Mouse (Mus musculus) megakaryocyte, adult 5-6 weeks (primary cell): Measurements from ENCODE around the gene Lhx2. TPM values are rescaled to one million over a fixed set of nuclear protein-coding genes. Genes with fewer than 3 reads are reported as not detected.

Experiments
- ATAC-seq: 2 replicates; pipeline ENCODE4 v1.8.0; 2016; ENCODE audit warnings: mild to moderate bottlenecking, inconsistent platforms; ENCODE audit not compliant: poor library complexity, severe bottlenecking
- total RNA-seq, 2 experiments: library from RNA; stranded (forward) in 1 of 2; stranded (reverse) in 1 of 2; fragments of 153-499, 151-499 nt in 1 of 2; fragments of 221-1000, 200-1000 nt in 1 of 2; gene quantifications; 2 replicates each; pipeline versions ENCODE4 v1.2.3 to v1.2.4; 2015 to 2017

Gene Lhx2
- total RNA-seq, 2 experiments from 2014 or later, result 0.18 TPM; not detected in 1

DNA sequence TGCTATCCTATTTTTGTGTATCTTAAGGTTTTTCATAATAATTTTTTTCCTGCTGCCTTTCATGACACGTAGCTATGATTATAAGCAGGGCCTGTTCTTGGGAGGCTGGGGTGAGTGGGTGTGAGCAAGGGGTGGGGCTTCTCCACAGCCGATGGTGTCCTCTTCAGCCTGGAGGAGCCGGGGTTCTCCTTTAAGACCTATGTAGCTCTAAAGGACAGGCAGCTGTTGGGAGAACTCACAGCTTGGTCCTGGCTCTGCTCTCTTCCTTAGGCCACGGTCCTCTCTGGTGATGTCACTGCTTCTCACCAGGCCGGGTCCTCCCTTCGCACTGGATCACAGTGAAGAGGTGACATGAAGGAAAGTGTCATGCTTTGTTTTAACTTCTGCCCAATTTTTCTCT, 58.8 kb downstream of the Lhx2 start:
- ATAC-seq, result no peak

DNA sequence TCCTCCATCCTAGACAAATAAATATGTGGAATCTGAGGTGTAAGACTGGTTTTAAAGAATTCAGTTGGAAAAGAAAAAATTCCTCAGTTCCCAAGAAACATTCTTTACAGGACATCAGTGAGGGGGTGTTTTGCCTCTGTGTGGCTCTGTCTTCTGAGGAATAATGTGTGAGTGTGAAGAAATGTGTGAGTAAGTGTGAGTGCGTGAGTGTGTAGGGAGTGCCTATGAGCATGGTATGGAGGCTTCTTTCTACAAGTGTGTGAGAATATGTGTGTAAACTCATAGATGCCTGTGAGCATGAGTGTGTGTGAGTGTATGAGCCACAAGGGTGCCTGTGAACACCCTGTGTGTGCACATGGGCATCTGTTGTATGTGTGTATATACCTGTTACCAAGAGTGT, 63.5 kb downstream of the Lhx2 start:
- ATAC-seq, result no peak

DNA sequence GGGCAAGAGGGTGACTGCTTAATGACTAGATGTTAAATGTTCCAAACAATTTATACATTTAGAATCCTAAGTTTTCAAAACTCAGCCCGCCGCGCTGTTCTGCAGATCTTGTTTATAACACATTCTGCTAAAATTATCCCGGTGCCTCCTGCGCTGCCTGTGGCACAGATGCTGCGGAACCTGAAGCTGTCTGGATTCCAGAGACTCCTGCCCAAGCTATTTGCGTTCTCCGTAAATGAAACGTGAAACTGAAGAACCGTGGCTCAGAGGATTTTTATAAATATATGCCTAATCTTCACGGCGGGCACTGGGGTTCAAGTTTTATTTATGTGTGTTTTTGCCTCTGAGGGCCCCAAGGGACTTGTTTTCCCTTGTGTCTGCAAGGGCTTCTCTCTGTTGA, 64.2 kb downstream of the Lhx2 start:
- ATAC-seq, result no peak

DNA sequence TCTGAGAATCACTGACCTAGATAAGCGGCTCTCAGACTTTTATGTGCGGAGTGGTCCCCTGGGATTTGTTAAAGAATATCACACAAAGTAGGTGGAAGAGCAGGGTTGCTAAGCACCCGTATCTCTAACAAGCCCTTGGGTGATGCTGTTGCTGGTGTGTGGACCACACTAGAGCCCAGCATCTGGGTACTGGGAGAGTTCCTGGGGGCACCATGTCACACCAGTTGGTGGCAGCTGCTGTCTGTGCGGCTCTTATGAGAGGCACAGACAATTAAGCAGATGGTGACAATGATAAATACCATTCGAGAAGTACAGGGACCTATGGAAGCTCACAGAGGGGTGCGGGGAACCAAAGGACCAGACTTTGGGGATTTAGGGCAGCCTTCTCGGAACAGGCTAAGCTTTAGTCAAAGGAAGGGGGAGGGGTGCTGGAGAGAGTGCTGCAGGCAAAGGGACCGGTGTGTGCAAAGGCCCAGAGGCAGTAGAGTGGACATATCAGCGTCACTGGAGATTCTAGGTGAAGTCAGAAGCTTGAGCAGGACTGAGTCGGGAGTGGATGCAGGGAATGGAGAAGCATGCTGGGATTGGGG, 65.0 kb downstream of the Lhx2 start:
- no peak for ATAC-seq

DNA sequence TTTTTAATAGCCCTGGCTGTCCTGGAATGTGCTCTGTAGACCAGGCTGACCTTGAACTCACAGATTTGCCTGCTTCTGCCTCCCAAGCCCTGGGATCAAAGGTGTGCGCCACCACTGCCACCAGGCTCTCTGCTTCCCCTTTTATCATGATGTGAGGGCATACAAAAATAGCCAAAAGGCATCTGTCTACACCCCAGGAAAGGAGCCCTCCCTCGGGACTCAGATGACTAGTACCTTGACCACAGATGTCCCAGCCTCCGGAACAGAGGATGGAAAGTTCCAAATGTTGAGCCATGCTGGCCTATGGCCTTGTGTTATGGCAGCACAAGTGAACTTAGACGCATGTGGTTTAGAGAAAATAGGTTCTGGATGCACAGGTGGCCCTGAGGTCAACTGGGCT, 66.3 kb downstream of the Lhx2 start:
- ATAC-seq, result no peak

DNA sequence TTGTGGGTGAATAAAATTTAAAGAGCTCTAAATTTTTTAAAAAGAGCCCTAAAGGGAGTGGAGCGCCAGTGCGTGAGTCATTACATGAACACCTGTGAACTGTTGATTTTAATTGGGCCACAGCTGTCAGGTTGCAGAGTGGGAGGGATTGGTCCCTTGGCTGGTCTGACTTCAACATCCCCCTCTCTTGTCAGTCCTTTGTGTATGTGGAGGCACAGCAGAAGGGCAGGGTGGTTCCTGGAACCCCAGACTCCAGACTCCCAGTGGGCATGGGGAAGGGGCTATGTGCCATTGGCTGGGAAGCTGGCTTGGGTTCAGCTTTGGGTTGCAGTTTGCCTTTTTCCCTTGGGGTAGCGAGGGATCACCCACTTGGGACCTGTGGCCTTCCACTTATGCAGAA, 70.2 kb downstream of the Lhx2 start:
- ATAC-seq, result no peak

DNA sequence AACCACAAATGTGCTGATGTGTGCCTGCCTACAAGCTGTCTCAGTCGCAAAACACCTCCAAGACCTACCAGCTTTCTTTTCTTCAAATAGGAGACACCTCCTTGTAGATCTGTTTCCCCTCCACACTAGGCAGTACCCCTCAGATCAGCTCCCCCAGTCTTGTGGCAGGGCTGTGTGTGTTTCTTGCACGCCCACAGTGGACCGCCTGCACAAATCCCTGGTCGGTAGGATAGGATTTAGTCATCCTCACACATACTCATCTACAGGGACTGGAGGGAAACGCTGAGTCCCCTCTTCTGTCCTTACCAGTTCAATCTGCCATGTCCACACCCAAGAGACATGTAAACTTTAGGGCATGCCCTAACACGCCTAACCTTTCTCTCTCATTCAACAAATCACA, 71.1 kb downstream of the Lhx2 start:
- ATAC-seq, result no peak

DNA sequence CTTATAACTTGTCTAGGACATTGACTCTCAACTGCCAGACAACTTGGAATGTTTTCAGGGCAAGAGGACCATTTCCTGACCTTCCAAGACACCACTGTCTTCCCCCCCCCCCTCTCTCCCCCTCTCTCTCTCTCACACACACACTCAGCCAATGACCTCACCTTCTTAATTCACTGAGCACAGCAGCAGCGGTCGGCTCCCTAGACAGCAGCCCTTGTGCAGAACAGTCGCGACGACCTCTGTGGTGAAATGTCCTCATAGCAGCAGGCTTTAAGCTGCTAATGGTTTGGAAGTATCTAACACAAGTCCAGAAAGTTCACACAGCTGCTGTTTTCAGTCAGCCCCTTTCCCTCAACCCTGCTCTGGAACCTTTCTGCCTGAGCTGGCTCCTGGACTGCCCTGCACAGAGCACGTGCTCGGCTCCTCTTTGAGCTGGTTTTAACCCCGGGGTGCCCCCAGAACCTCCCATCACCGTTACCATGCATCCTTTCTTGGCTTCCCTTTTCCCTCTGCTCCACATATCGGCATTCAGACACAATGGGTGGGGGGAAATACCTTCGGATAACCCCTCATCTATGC, 73.6 kb downstream of the Lhx2 start:
- ATAC-seq, result no peak

DNA sequence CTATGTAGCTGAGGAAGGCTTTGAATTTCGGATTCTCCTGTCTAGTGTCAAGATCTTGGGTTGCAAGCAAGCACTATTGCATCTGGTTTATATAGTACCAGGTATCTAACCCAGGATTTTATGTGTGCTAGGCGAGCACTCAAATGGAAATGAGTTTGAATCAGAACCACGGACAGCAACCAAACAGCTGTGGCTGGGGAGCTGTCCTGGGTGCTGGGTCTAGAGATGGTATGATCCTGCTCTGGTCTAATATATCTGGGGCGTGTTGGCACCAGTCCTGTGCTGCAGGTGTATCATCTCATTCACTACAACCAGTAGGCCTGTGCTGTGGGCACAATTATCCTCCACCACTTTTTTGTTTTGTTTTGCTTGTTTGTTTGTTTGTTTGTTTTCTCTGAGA, 78.9 kb downstream of the Lhx2 start:
- no peak for ATAC-seq

Other genes with a start within 250 kb of the Lhx2 start
- gene Dennd1a, start 51.9 kb upstream of the Lhx2 start, total RNA-seq (2015), result 32.1 and 36.8 TPM in 2 replicates
- 31.9 and 35.0 TPM in 2 replicates for gene Dennd1a, start 51.9 kb upstream of the Lhx2 start, total RNA-seq (2017)
- 4.1 and 6.9 TPM in 2 replicates for gene Nek6, start 172.4 kb downstream of the Lhx2 start, total RNA-seq (2015)
- gene Nek6, start 172.4 kb downstream of the Lhx2 start, total RNA-seq (2017), result 1.9 and 3.4 TPM in 2 replicates